Mouse (Mus musculus) liver, adult (tissue): Measurements from ENCODE around the gene Npy2r.

ENCODE experiments used
- GATA4 ChIP-seq: IDR thresholded peaks from 2 replicates; pipeline ENCODE4 v1.6.1; 2014; ENCODE audit warnings: mild to moderate bottlenecking, low read length; ENCODE audit not compliant: insufficient replicate concordance

Npy2r gene

DNA sequence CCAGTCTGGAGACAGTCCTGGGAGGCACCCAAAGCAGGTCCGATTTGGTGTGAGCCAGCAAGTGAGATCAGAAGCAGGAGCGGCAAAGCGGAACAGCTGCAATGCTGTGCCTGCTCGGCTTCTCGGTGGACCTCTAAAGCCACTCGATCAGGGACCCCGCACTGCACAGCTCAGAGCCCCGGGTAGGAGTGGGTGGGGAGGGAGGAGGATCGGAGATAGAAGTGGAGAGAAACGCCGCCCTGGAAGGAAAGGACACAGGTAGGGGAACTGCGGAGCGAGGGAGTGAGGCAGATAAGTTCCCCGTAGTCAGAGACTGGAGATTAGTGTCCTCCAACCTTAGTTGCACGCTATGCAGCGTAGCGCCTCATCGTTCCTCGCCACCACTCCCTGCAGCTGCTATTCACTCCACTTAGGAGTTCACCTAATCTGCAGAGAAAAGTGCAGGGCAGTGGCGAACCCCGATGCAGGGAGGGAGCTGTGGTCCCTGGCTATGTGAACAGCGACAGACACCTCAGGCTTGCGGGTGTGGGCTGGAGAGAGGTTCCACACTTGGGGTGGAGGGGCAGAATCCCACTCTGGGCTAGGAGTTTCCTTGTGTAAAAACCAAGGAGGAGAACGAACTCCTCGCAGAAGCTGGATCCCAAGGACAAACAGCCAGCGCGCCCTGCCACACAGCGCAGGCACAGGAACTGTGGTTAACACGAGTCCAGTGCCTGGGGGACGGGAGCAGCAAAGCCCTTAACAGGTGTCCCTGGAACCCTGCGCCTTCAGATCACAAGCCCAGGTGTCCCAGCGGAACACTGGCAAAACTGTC is at the start of gene Npy2r:
Gene Npy2r, minus strand, starts transcription at position 177 of the 814 bp plus-strand sequence.
- no peak for TF ChIP-seq GATA4

DNA sequence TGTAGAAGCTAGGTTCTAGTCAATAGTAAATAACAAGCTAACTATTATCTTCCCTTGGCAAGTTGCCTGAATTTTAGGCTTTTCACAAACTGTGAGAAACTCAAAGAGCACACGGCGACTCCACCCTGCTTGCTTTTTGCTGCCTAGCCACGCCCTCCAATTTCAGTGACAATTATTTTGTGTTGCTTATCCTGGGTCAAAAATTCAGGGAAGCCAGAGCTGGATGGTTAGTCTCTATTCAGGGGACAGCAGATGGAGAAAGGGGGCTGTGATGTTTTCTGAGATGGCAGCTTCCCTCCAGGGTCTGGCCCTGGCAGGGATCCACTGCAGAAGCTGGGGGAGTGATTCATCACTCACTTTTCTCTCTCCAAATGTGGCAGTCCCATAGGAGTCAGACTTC is 9.9 kb upstream of the Npy2r start:
- no peak for TF ChIP-seq GATA4

DNA sequence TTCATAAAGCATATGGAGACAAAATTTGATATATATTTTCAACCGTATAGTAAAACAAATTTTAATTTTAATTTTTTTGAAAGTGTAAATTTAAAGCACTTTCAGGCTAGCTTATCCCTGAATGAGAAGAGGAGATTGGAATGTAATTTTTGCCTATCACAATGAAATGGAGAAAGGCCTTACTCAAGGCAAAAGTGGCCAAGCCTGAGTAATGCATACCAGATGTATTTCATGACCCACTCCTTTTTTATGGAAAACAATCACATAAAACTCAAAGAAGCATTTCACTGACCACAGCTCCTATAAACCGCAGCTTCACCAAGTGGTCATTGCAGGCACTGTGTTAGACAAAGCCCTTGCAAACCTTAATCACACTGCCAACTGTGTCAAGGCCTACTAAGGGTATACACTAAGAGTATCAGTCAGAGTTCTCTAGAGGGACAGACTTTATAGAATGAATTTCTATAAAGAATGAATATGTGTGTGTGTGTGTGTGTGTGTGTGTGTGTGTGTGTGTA is 8.5 kb upstream of the Npy2r start:
- no peak for TF ChIP-seq GATA4

DNA sequence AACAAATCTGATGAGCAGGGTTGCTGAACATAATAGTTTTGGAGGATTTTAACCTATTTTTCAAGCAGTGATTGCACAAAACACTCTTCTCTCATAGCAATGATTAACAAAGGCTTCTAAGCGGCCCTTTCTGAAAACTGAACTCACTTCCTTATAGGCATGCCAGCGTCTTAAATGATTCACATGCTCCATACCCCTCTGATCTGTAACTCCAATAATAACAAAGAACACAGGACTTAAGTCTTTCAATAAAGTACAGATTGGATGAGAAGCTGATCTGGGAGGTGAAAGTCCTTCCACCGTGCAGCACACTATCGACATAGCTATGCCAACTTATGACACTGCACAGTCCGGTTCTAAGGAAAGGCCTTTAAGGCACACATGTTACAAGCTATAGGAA is 2.0 kb upstream of the Npy2r start:
- no peak for TF ChIP-seq GATA4

DNA sequence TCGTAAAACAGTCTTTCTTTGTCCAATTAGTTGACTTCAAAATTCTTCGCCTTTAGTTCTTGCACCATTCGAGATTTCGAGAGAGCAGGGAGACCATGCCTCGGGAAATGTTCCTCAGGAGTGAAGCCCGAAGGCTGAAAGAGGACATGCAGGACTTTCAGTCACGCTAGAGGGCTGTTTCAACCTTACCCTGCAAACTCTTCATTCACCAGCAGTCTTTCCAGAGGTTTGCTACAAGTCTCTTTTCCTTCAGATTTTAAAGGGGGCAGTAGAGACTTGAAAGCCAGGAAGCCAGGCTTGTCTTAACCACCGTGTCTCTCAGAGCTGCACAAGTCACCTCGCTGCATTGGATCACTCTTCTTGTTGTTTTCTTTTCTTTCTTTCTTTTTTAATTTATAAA is 869 bp upstream of the Npy2r start:
- TF ChIP-seq GATA4 = no peak

DNA sequence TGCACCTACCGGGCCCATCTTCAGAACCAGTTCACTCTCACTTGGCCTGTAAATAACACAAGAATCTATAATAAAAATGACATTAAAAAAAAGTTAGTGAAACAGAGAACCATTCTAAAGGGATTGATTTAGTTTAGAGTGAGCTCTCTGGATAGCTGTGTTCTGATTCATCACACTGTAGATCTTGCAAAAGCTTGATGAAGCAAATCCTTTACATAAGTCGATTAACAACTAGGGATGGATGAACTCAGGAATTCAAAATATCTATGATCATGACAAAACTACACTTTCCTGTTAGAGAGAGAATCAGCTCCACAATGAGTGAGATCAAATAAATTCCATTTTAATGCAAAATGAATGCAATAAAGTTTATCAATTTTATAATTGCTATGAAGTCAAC is 6.4 kb downstream of the Npy2r start:
- TF ChIP-seq GATA4 = no peak

DNA sequence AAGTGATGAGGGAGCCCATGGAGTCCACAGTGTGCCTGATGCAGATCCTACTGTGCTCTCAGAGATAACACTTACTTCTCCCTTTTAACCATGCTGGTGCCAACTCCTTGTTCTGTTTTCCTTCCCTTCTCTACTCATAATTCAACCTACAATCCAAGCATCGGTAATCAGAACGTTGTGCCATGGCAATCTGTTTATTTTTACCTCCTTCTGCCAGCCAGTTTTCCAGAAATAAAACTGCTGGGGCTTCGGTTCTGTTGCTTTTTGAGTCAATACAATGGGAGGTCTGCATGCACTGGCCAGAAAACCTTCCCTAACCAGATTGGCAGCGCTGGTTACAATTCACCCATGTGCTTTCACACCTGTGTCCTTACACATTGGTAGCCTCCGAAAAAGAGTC is 7.9 kb downstream of the Npy2r start:
- TF ChIP-seq GATA4 = no peak

DNA sequence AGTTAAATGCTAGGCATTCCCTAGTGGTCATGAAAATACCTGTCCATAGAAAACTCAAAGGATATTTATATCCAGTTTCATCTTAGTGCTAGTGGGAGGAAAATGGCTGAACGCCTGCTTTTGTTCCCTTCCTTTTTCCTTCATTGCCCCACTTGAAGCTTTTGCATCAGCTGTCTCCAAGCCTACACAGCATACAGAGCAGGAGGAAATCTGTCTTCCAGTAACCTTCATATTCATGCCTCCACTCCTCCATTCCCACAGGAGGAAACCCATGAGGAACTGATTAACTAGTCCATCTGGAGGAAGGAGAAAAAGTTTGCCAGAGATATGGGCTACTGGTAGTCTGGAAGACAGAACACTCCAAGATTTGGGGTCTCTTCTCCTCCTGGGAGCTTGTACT is 23.1 kb downstream of the Npy2r start:
- TF ChIP-seq GATA4 = no peak

DNA sequence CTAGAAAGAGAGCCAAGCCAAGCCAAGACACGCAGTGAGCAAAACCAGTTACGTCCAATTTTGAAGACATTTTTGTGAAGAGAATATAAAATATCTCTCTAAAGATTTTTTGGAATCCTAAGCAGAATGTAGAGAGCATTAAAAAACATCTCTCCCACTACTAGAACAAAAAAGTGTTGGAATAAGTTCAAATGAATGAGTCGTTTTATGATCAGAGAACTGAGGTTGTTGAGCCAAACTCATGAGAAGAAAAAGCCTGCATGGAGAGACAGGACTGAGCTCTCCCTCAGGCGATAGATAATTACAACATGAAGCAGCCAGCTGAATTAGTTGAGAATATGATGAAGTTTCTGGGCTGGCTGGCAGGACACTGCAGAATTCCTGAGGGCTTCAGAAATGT is 49.9 kb downstream of the Npy2r start:
- no peak for TF ChIP-seq GATA4
